Mouse (Mus musculus): Measurements from ENCODE around the gene Lipc. TPM values are rescaled to one million over a fixed set of nuclear protein-coding genes. Genes with fewer than 3 reads are reported as not detected.

Lipc gene
- polyA plus RNA-seq, 1 experiment from 2014 or later: 0.90 TPM

DNA sequence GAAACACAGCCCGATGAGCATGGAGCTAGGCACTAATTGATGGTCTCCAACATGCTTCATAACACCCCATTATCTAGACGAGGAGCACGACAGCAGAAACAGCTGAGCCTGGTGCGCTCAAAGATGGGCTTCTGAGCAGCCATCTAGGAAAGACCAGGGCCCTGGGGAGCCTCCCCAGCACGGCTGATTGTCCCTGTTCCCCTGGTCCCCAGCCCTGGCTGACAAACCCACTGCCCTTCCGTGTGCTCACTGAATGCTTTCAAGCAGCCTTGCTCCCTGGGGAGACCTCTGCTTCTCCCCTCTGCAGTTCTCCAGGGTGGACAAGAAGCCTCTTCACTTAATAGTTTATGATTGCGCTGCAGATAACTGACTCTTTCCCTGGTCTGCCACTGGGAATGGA lies 35.5 kb downstream of the Lipc start:
- Histone ChIP-seq H3K4me3 (ENCODE audit: low read depth, low read length) (no peak overlapping the region), H3K27me3 (ENCODE audit: control insufficient read depth, insufficient read depth, low read length) (no peaks in the 10 kb centered on the region), H3K27ac (ENCODE audit: low read length) (no peak overlapping the region), H3K4me1 (ENCODE audit: control insufficient read depth, insufficient read depth, low read length) (peaks cover 5% of the 10 kb centered on the region; the same call in 1 of the 2 replicates), H3K36me3 (ENCODE audit: control insufficient read depth, insufficient read depth, low read length) (no peaks in the 10 kb centered on the region), H3K4me2 (replicated peaks; ENCODE audit: low read depth, low read length) (no peak overlapping the region), H3K9ac (replicated peaks; ENCODE audit: low read depth, low read length) (no peak overlapping the region), H3K9me3 (ENCODE audit: control insufficient read depth, low read depth, low read length) (no peaks in the 10 kb centered on the region)
- 32% methylated on average over 7 of the region's 7 CpGs for WGBS
- ATAC-seq (ENCODE audit: insufficient number of reproducible peaks, insufficient read depth, low FRiP score, low read depth): no peak

GRCm38 (mm10) chr9:70915356-70915685 lies 36.7 kb downstream of the Lipc start:
- H3K4me3 ChIP-seq (ENCODE audit: low read depth, low read length): no peak overlapping the region
- ATAC-seq (ENCODE audit: insufficient number of reproducible peaks, insufficient read depth, low FRiP score, low read depth): no peak
- no peak overlapping the region for H3K27ac ChIP-seq (ENCODE audit: low read length)
- no peak overlapping the region for H3K9ac ChIP-seq (replicated peaks; ENCODE audit: low read depth, low read length)
- WGBS: 71% methylated on average over 2 of the region's 2 CpGs
- H3K9me3 ChIP-seq (ENCODE audit: control insufficient read depth, low read depth, low read length): no peaks in the 10 kb centered on the region
- H3K4me1 ChIP-seq (ENCODE audit: control insufficient read depth, insufficient read depth, low read length): peaks cover 8% of the 10 kb centered on the region; the same call in 1 of the 2 replicates
- H3K27me3 ChIP-seq (ENCODE audit: control insufficient read depth, insufficient read depth, low read length): no peaks in the 10 kb centered on the region
- no peaks in the 10 kb centered on the region for H3K36me3 ChIP-seq (ENCODE audit: control insufficient read depth, insufficient read depth, low read length)
- H3K4me2 ChIP-seq (replicated peaks; ENCODE audit: low read depth, low read length): no peak overlapping the region

- H3K9me3 ChIP-seq (ENCODE audit: control insufficient read depth, low read depth, low read length): no peaks in the 10 kb centered on the region
- H3K9ac ChIP-seq (replicated peaks; ENCODE audit: low read depth, low read length): no peak overlapping the region
- H3K4me2 ChIP-seq (replicated peaks; ENCODE audit: low read depth, low read length): no peak overlapping the region
- H3K4me1 ChIP-seq (ENCODE audit: control insufficient read depth, insufficient read depth, low read length): peaks cover 8% of the 10 kb centered on the region; the same call in 1 of the 2 replicates
- no peak overlapping the region for H3K27ac ChIP-seq (ENCODE audit: low read length)
- WGBS: 51% methylated on average over 10 of the region's 10 CpGs
- no peaks in the 10 kb centered on the region for H3K27me3 ChIP-seq (ENCODE audit: control insufficient read depth, insufficient read depth, low read length)
- H3K36me3 ChIP-seq (ENCODE audit: control insufficient read depth, insufficient read depth, low read length): no peaks in the 10 kb centered on the region
- H3K4me3 ChIP-seq (ENCODE audit: low read depth, low read length): no peak overlapping the region
- ATAC-seq (ENCODE audit: insufficient number of reproducible peaks, insufficient read depth, low FRiP score, low read depth): peak; percentile 76; the same call in 1 of the 2 replicates
Observed at GRCm38 (mm10) chr9:70914659-70915355, 37.2 kb downstream of the Lipc start.

- Histone ChIP-seq H3K9ac (replicated peaks; ENCODE audit: low read depth, low read length) (no peak overlapping the region), H3K9me3 (ENCODE audit: control insufficient read depth, low read depth, low read length) (no peaks in the 10 kb centered on the region), H3K27me3 (ENCODE audit: control insufficient read depth, insufficient read depth, low read length) (no peaks in the 10 kb centered on the region), H3K4me2 (replicated peaks; ENCODE audit: low read depth, low read length) (no peak overlapping the region), H3K27ac (ENCODE audit: low read length) (no peak overlapping the region), H3K4me1 (ENCODE audit: control insufficient read depth, insufficient read depth, low read length) (0 out of 2 replicates have a peak, but pooled peaks cover 3% of the 10 kb centered on the region), H3K4me3 (ENCODE audit: low read depth, low read length) (no peak overlapping the region), H3K36me3 (ENCODE audit: control insufficient read depth, insufficient read depth, low read length) (no peaks in the 10 kb centered on the region)
- no peak for ATAC-seq (ENCODE audit: insufficient number of reproducible peaks, insufficient read depth, low FRiP score, low read depth)
- WGBS: 64% methylated on average over 4 of the region's 4 CpGs
Observed at GRCm38 (mm10) chr9:70911163-70911562, 40.9 kb downstream of the Lipc start.

DNA sequence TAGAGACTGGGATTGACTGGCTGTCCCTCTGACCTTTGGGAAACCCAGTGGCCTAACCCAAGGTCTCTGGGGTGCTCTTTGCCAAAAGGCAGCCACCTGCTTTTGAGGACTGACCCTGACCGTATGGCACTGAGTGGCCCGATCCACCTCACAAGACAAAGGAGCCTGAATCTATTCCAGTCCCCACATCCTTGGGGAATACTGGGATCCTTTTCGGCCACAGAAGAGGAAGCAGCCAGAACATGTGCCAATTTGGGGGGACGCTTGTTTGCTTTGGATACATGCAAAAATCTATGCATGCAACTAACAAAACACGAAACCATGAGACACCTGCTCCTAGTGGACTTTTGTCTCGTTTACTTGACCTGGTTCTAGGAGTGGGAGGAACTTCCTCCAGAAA lies 41.7 kb downstream of the Lipc start:
- no peak overlapping the region for H3K9ac ChIP-seq (replicated peaks; ENCODE audit: low read depth, low read length)
- ATAC-seq (ENCODE audit: insufficient number of reproducible peaks, insufficient read depth, low FRiP score, low read depth): no peak
- H3K4me2 ChIP-seq (replicated peaks; ENCODE audit: low read depth, low read length): no peak overlapping the region
- H3K9me3 ChIP-seq (ENCODE audit: control insufficient read depth, low read depth, low read length): no peaks in the 10 kb centered on the region
- no peak overlapping the region for H3K27ac ChIP-seq (ENCODE audit: low read length)
- WGBS: 77% methylated on average over 6 of the region's 6 CpGs
- 0 out of 2 replicates have a peak, but pooled peaks cover 3% of the 10 kb centered on the region for H3K4me1 ChIP-seq (ENCODE audit: control insufficient read depth, insufficient read depth, low read length)
- H3K27me3 ChIP-seq (ENCODE audit: control insufficient read depth, insufficient read depth, low read length): no peaks in the 10 kb centered on the region
- no peaks in the 10 kb centered on the region for H3K36me3 ChIP-seq (ENCODE audit: control insufficient read depth, insufficient read depth, low read length)
- no peak overlapping the region for H3K4me3 ChIP-seq (ENCODE audit: low read depth, low read length)

- Histone ChIP-seq H3K27me3 (ENCODE audit: control insufficient read depth, insufficient read depth, low read length) (no peaks in the 10 kb centered on the region), H3K36me3 (ENCODE audit: control insufficient read depth, insufficient read depth, low read length) (no peaks in the 10 kb centered on the region), H3K9ac (replicated peaks; ENCODE audit: low read depth, low read length) (no peak overlapping the region), H3K27ac (ENCODE audit: low read length) (no peak overlapping the region), H3K4me1 (ENCODE audit: control insufficient read depth, insufficient read depth, low read length) (no peaks in the 10 kb centered on the region), H3K9me3 (ENCODE audit: control insufficient read depth, low read depth, low read length) (no peaks in the 10 kb centered on the region), H3K4me3 (ENCODE audit: low read depth, low read length) (no peak overlapping the region), H3K4me2 (replicated peaks; ENCODE audit: low read depth, low read length) (no peak overlapping the region)
- WGBS: 85% methylated on average over 11 of the region's 11 CpGs
- ATAC-seq (ENCODE audit: insufficient number of reproducible peaks, insufficient read depth, low FRiP score, low read depth): no peak
Observed at GRCm38 (mm10) chr9:70902821-70903730, 49.0 kb downstream of the Lipc start.

- no peak overlapping the region for H3K4me3 ChIP-seq (ENCODE audit: low read depth, low read length)
- H3K27ac ChIP-seq (ENCODE audit: low read length): no peak overlapping the region
- H3K9me3 ChIP-seq (ENCODE audit: control insufficient read depth, low read depth, low read length): no peaks in the 10 kb centered on the region
- no peak overlapping the region for H3K4me2 ChIP-seq (replicated peaks; ENCODE audit: low read depth, low read length)
- H3K9ac ChIP-seq (replicated peaks; ENCODE audit: low read depth, low read length): no peak overlapping the region
- no peak for ATAC-seq (ENCODE audit: insufficient number of reproducible peaks, insufficient read depth, low FRiP score, low read depth)
- H3K36me3 ChIP-seq (ENCODE audit: control insufficient read depth, insufficient read depth, low read length): no peaks in the 10 kb centered on the region
- no peaks in the 10 kb centered on the region for H3K27me3 ChIP-seq (ENCODE audit: control insufficient read depth, insufficient read depth, low read length)
- peaks cover 2% of the 10 kb centered on the region; the same call in 1 of the 2 replicates for H3K4me1 ChIP-seq (ENCODE audit: control insufficient read depth, insufficient read depth, low read length)
- 91% methylated on average over 1 of the region's 1 CpGs for whole genome bisulfite sequencing
Observed at GRCm38 (mm10) chr9:70894201-70894600, 57.8 kb downstream of the Lipc start.

DNA sequence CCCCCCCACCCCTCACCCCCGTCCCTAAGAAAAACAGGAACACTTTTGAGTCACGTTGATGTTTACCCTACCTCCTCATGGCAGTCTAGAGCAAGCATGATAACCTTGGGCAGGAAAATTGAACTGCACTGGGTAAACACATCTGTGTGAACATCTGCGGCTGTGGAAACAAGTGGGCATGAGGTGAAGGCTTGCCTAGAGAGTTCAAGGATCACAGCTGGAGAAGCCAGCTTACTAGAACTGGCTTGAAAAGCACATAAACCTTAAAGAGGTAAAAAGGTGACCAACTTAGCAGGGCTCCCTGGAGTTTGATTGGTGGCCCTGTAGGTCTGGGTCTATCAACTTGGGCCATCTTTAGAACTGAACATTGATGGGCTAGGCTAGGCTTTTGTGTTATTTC lies 58.5 kb downstream of the Lipc start:
- H3K27ac ChIP-seq (ENCODE audit: low read length): no peak overlapping the region
- ATAC-seq (ENCODE audit: insufficient number of reproducible peaks, insufficient read depth, low FRiP score, low read depth): no peak
- H3K4me2 ChIP-seq (replicated peaks; ENCODE audit: low read depth, low read length): no peak overlapping the region
- H3K36me3 ChIP-seq (ENCODE audit: control insufficient read depth, insufficient read depth, low read length): no peaks in the 10 kb centered on the region
- no peaks in the 10 kb centered on the region for H3K27me3 ChIP-seq (ENCODE audit: control insufficient read depth, insufficient read depth, low read length)
- 29% methylated on average over 3 of the region's 3 CpGs for WGBS
- no peak overlapping the region for H3K9ac ChIP-seq (replicated peaks; ENCODE audit: low read depth, low read length)
- peaks cover 3% of the 10 kb centered on the region; the same call in 1 of the 2 replicates for H3K4me1 ChIP-seq (ENCODE audit: control insufficient read depth, insufficient read depth, low read length)
- no peak overlapping the region for H3K4me3 ChIP-seq (ENCODE audit: low read depth, low read length)
- H3K9me3 ChIP-seq (ENCODE audit: control insufficient read depth, low read depth, low read length): no peaks in the 10 kb centered on the region

Data from stomach, embryonic 14.5 days (tissue).